Mouse (Mus musculus) liver, postnatal 0 days (tissue): Measurements from ENCODE around the gene Pappa2.

Experiments
- CTCF ChIP-seq: sonication (generic); IDR thresholded peaks from 2 replicates; pipeline ENCODE4 v1.5.1; 2016; ENCODE audit warnings: antibody characterized with exemption, low read depth
- EP300 ChIP-seq: IDR thresholded peaks from 2 replicates; pipeline ENCODE4 v1.6.1; 2016; ENCODE audit warnings: antibody characterized with exemption, low read depth, mild to moderate bottlenecking

GRCm38 (mm10) chr1:158954785-158955184, 25.5 kb downstream of the Pappa2 start:
- TF ChIP-seq EP300 (no peak), CTCF (no peak)
